ENCODE assay signal across 31 mouse cellular contexts in genomic region chr8:33108914-33109313, GRCm38 (mm10).
"Had no signal": no experiment of that assay in that cellular context is flagged by ENCODE, and none has a peak within 500 bp of the region (broad histone marks: within the 10 kb centered on the region; RNA-seq: fewer than 3 reads in every experiment).

No protein-coding gene starts in this region.

- H3K4me2 ChIP-seq: heart, embryonic 11.5 days; heart, embryonic 12.5 days; heart, embryonic 13.5 days; heart, embryonic 15.5 days; hindbrain, embryonic 12.5 days; hindbrain, embryonic 13.5 days; hindbrain, embryonic 14.5 days; hindbrain, embryonic 15.5 days; intestine, embryonic 15.5 days; kidney, embryonic 15.5 days had no signal

- H3K9me3 ChIP-seq: heart, embryonic 12.5 days; heart, embryonic 13.5 days; heart, embryonic 15.5 days; hindbrain, embryonic 10.5 days; hindbrain, embryonic 12.5 days; hindbrain, embryonic 13.5 days; hindbrain, embryonic 15.5 days; intestine, embryonic 15.5 days; kidney, embryonic 15.5 days had no signal

- H3K9ac ChIP-seq: heart, embryonic 12.5 days; heart, embryonic 13.5 days; heart, embryonic 15.5 days; hindbrain, embryonic 12.5 days; hindbrain, embryonic 13.5 days; hindbrain, embryonic 14.5 days; hindbrain, embryonic 15.5 days; intestine, embryonic 15.5 days; kidney, embryonic 15.5 days had no signal

- H3K4me1 ChIP-seq: heart, embryonic 12.5 days; heart, embryonic 13.5 days; heart, embryonic 15.5 days; hindbrain, embryonic 10.5 days; hindbrain, embryonic 12.5 days; hindbrain, embryonic 13.5 days; hindbrain, embryonic 15.5 days; intestine, embryonic 15.5 days; kidney, embryonic 15.5 days had no signal

- H3K36me3 ChIP-seq: heart, embryonic 12.5 days; heart, embryonic 13.5 days; heart, embryonic 15.5 days; hindbrain, embryonic 10.5 days; hindbrain, embryonic 12.5 days; hindbrain, embryonic 13.5 days; hindbrain, embryonic 15.5 days; intestine, embryonic 15.5 days; kidney, embryonic 15.5 days had no signal

- H3K4me3 ChIP-seq: heart, embryonic 12.5 days; heart, embryonic 13.5 days; heart, embryonic 15.5 days; hindbrain, embryonic 10.5 days; hindbrain, embryonic 12.5 days; hindbrain, embryonic 13.5 days; hindbrain, embryonic 15.5 days; intestine, embryonic 15.5 days; kidney, embryonic 15.5 days; layer of hippocampus, adult 2 months; left cerebral cortex, adult 2 months had no signal

- H3K27ac ChIP-seq: heart, embryonic 13.5 days; heart, embryonic 15.5 days; hindbrain, embryonic 10.5 days; hindbrain, embryonic 12.5 days; hindbrain, embryonic 13.5 days; hindbrain, embryonic 14.5 days; hindbrain, embryonic 15.5 days; hindbrain, postnatal 0 days; intestine, embryonic 15.5 days; kidney, embryonic 15.5 days; kidney, postnatal 0 days; layer of hippocampus, adult 2 months; left cerebral cortex, adult 2 months had no signal

- DNase-seq: heart, postnatal 10 days; heart, postnatal 14 days; heart, postnatal 36 days; heart, postnatal 4 days; kidney, adult 11 months; kidney, adult 18-20 months; kidney, adult 2 months; kidney, adult 8-10 months; kidney, adult 9 months; kidney, postnatal 10 days; kidney, postnatal 14 days; kidney, postnatal 25 days; kidney, postnatal 36 days; kidney, postnatal 4 days; layer of hippocampus, adult 9-11 months; layer of hippocampus, postnatal 36 days had no signal

- H3K27me3 ChIP-seq: heart, embryonic 12.5 days; heart, embryonic 13.5 days; heart, embryonic 15.5 days; hindbrain, embryonic 12.5 days; hindbrain, embryonic 13.5 days; hindbrain, embryonic 15.5 days; intestine, embryonic 15.5 days; kidney, embryonic 15.5 days had no signal
